ENCODE assay signal across 19 mouse cellular contexts in genomic region chr4:136969503-136970276, GRCm38 (mm10). TPM values are rescaled to one million over a fixed set of nuclear protein-coding genes. Genes with fewer than 3 reads are reported as not detected.
DNase-seq lines count a peak whose midpoint lies in the region; ATAC-seq and TF ChIP-seq lines count a peak whose summit lies in the region.
"Had no signal": no experiment of that assay in that cellular context is flagged by ENCODE, and none has a peak within 500 bp of the region (broad histone marks: within the 10 kb centered on the region; RNA-seq: fewer than 3 reads in every experiment).

No protein-coding gene starts in this region.

- no peaks in the 10 kb centered on the region for H3K27me3 ChIP-seq in cerebellum, adult 2 months (ENCODE audit: control insufficient read depth, insufficient read depth, low read length)
- H3K27me3 ChIP-seq in liver, embryonic 14.5 days (ENCODE audit: control insufficient read depth, insufficient read depth, low read length), result peaks cover 13% of the 10 kb centered on the region
- peaks cover 95% of the 10 kb centered on the region for H3K27me3 ChIP-seq in liver, embryonic 12.5 days (replicated peaks)
- H3K27me3 ChIP-seq: Patski had no signal

- no peak for TF ChIP-seq EP300 in liver, embryonic 14.5 days (IDR thresholded peaks at IDR 0.05; ENCODE audit: low read depth)

- TF ChIP-seq CTCF in cerebellum, adult 2 months (IDR thresholded peaks at IDR 0.05; ENCODE audit: borderline replicate concordance, insufficient read depth, low read depth, low read length), result 0 out of 2 replicates have a peak, but pooled peaks have one; percentile 4
- TF ChIP-seq CTCF in liver, embryonic 14.5 days (IDR thresholded peaks at IDR 0.05; ENCODE audit: low read depth), result peak; percentile 29; the same call in 1 of the 2 replicates

- DNase-seq in cerebellum, adult 2 months, result no peak
- no peak for DNase-seq in cerebellum, postnatal 36 days
- DNase-seq in liver, embryonic 14.5 days (ENCODE audit: low read depth in 3 of 3, low spot score in 3 of 3), result no peak
- peak; percentile 57 for DNase-seq in retina, postnatal 1 day
- DNase-seq in retina, embryonic 14.5 days (ENCODE audit: low spot score), result no peak
- DNase-seq in adrenal gland, adult 8-10 months, result no peak
- DNase-seq in embryo, embryonic 10 days (ENCODE audit: low spot score), result no peak
- DNase-seq: cerebellum, adult 8-10 months; heart, adult 2 months; kidney, adult 2 months; kidney, postnatal 36 days; right cerebral cortex, postnatal 25 days had no signal

- no peak overlapping the region for H3K9ac ChIP-seq in liver, embryonic 14.5 days (replicated peaks)
- H3K9ac ChIP-seq in liver, embryonic 12.5 days, result no peak overlapping the region
- H3K9ac ChIP-seq: hindbrain, embryonic 12.5 days; liver, embryonic 15.5 days had no signal

- H3K36me3 ChIP-seq in liver, embryonic 14.5 days (replicated peaks; ENCODE audit: control insufficient read depth, insufficient read depth, low read depth), result no peaks in the 10 kb centered on the region
- H3K36me3 ChIP-seq in liver, embryonic 12.5 days, result no peaks in the 10 kb centered on the region
- H3K36me3 ChIP-seq: hindbrain, embryonic 12.5 days; liver, embryonic 15.5 days had no signal

- no peaks in the 10 kb centered on the region for H3K9me3 ChIP-seq in liver, embryonic 14.5 days (ENCODE audit: control insufficient read depth, low read length)
- no peaks in the 10 kb centered on the region for H3K9me3 ChIP-seq in liver, embryonic 12.5 days (replicated peaks)
- H3K9me3 ChIP-seq: hindbrain, embryonic 12.5 days; liver, embryonic 15.5 days had no signal

- ATAC-seq in liver, embryonic 14.5 days (ENCODE audit: insufficient read depth), result no peak
- no peak for ATAC-seq in liver, embryonic 12.5 days
- ATAC-seq: Patski had no signal

- no peaks in the 10 kb centered on the region for H3K4me1 ChIP-seq in cerebellum, adult 2 months (ENCODE audit: control insufficient read depth, insufficient read depth, low read length)
- no peaks in the 10 kb centered on the region for H3K4me1 ChIP-seq in liver, embryonic 14.5 days (replicated peaks; ENCODE audit: control insufficient read depth in 2 of 2, insufficient read depth in 2 of 2, low read length in 1 of 2)
- H3K4me1 ChIP-seq in liver, embryonic 12.5 days, result no peaks in the 10 kb centered on the region
- H3K4me1 ChIP-seq: liver, embryonic 15.5 days had no signal

- no peak overlapping the region for H3K4me2 ChIP-seq in liver, embryonic 14.5 days (ENCODE audit: low read depth)
- no peak overlapping the region for H3K4me2 ChIP-seq in liver, embryonic 12.5 days
- H3K4me2 ChIP-seq: hindbrain, embryonic 12.5 days; liver, embryonic 15.5 days had no signal

- no peak overlapping the region for H3K4me3 ChIP-seq in cerebellum, adult 2 months (replicated peaks; ENCODE audit: insufficient read depth, low read depth, low read length)
- no peak overlapping the region for H3K4me3 ChIP-seq in liver, embryonic 14.5 days (ENCODE audit: insufficient read depth in 1 of 2, low read depth in 2 of 2, low read length in 2 of 2)
- no peak overlapping the region for H3K4me3 ChIP-seq in liver, embryonic 12.5 days
- H3K4me3 ChIP-seq: heart, adult 2 months; hindbrain, embryonic 12.5 days; liver, embryonic 15.5 days had no signal

- 36% methylated on average over 16 of the region's 16 CpGs for WGBS in cerebellum, adult 2 months
- 31% methylated on average over 16 of the region's 16 CpGs for WGBS in liver, embryonic 14.5 days (ENCODE audit: insufficient replicate concordance)
- 26% methylated on average over 16 of the region's 16 CpGs for WGBS in liver, embryonic 12.5 days (ENCODE audit: insufficient replicate concordance)

- H3K27ac ChIP-seq in cerebellum, adult 2 months (ENCODE audit: insufficient read depth, low read length), result no peak overlapping the region
- no peak overlapping the region for H3K27ac ChIP-seq in liver, embryonic 14.5 days
- H3K27ac ChIP-seq in liver, embryonic 12.5 days, result no peak overlapping the region
- H3K27ac ChIP-seq: heart, adult 2 months; hindbrain, embryonic 12.5 days; liver, embryonic 15.5 days had no signal

- no peak for TF ChIP-seq POLR2A in cerebellum, adult 2 months (IDR thresholded peaks at IDR 0.05; ENCODE audit: borderline replicate concordance, insufficient read depth, low read length)

RNA-seq across cellular contexts. Expression of gene Epha8, which starts 13.1 kb away (rescaled TPM):
- polyA plus RNA-seq in cerebellum, adult 2 months (2012; rRNA removed), result 44.5 and 51.9 TPM in 2 replicates
- 0.25 and 0.28 TPM in 2 replicates for polyA plus RNA-seq in liver, embryonic 14.5 days (2012; rRNA removed)
- 0.04 and 0.08 TPM in 2 replicates for polyA plus RNA-seq in liver, embryonic 14.5 days (2014; fragmentation: Nextera tagmentation; extraction: Ambion mirVana)
- polyA plus RNA-seq in liver, embryonic 12.5 days (2016; fragmentation: Nextera tagmentation; extraction: Ambion mirVana), result 0.06 and 0.11 TPM in 2 replicates
- total RNA-seq in adrenal gland, adult 8-10 months (2022), result under 1 TPM; 0.23 to 0.86 (median 0.59) TPM
- total RNA-seq: gastrocnemius, adult 8-10 months; heart, adult 2 months; megakaryocyte-erythroid progenitor cell, adult 5-6 weeks had no signal
- polyA plus RNA-seq: heart, embryonic 16.5 days; Patski had no signal

Comparison
In these comparisons a context has a peak if more than half of its experiments do, and no peak if none do; other contexts are left out.
1. RNA of gene Epha8, which starts 13.1 kb away (polyA plus RNA-seq): 44.5 to 51.9 TPM in cerebellum, adult 2 months; 0.04 to 0.28 TPM in liver, embryonic 14.5 days and 0.06 to 0.11 TPM in liver, embryonic 12.5 days; every median in the first group is over 10 times any median in the second.